Mouse (Mus musculus) thymus, adult 2 months (tissue): ENCODE results near the gene Agk. TPM values are rescaled to one million over a fixed set of nuclear protein-coding genes. Genes with fewer than 3 reads are reported as not detected.

Source experiments
- DNase-seq: peaks from one replicate; pipeline ENCODE4 v3.0.0; 2021
- H3K27ac ChIP-seq: fragments of 200-500 bp; 2 replicates; pipeline ENCODE4 v1.5.1; 2012; ENCODE audit warnings: low read length, control low read depth; ENCODE audit not compliant: control insufficient read depth, insufficient read depth
- H3K27me3 ChIP-seq: fragments of 200-500 bp; 2 replicates; pipeline ENCODE4 v1.6.1; 2012; ENCODE audit warnings: mild to moderate bottlenecking, low read length, moderate library complexity, mixed read lengths; ENCODE audit not compliant: control insufficient read depth, insufficient read depth
- H3K36me3 ChIP-seq: fragments of 200-500 bp; 2 replicates; pipeline ENCODE4 v1.6.1; 2012; ENCODE audit warnings: mild to moderate bottlenecking, low read length, moderate library complexity; ENCODE audit not compliant: control insufficient read depth, insufficient read depth
- H3K4me1 ChIP-seq: fragments of 200-500 bp; replicated peaks from 2 replicates; pipeline ENCODE4 v1.6.1; 2012; ENCODE audit warnings: low read length; ENCODE audit not compliant: control insufficient read depth, insufficient read depth
- H3K4me3 ChIP-seq: fragments of 200-500 bp; 2 replicates; pipeline ENCODE4 v1.5.1; 2012; ENCODE audit warnings: mild to moderate bottlenecking, low read length, control low read depth, moderate library complexity; ENCODE audit not compliant: control insufficient read depth, insufficient read depth
- CTCF ChIP-seq: fragments of 200-500 bp; IDR thresholded peaks from 2 replicates; pipeline ENCODE4 v1.5.1; 2012; ENCODE audit warnings: mild to moderate bottlenecking, control low read depth, low read length, moderate library complexity, borderline replicate concordance; ENCODE audit not compliant: control insufficient read depth, poor library complexity, insufficient read depth; ENCODE audit errors: extremely low read depth
- POLR2A ChIP-seq: fragments of 200-500 bp; IDR thresholded peaks from 2 replicates; pipeline ENCODE4 v1.6.1; 2012; ENCODE audit warnings: mild to moderate bottlenecking, low read length, control low read depth, moderate library complexity; ENCODE audit not compliant: control insufficient read depth, poor library complexity, insufficient read depth; ENCODE audit errors: extremely low read depth
- WGBS: fragments of 180-500 bp; shearing (Covaris S2); methylation state at CpG from one replicate; pipeline ENCODE4 v1.1.7; 2018; 5-methylcytosine and 5-hydroxymethylcytosine counted together
- polyA plus RNA-seq: library from polyadenylated mRNA; depleted of rRNA; stranded (reverse); fragments of >200 nt; gene quantifications from 2 replicates; pipeline ENCODE4 v1.2.3, GENCODE M21; 2012; rRNA removed

The Agk gene
- polyA plus RNA-seq, 1 experiment, result 18.9 TPM

GRCm38 (mm10) chr6:40436047-40436483, 111.1 kb downstream of the Agk start, which contains the start of gene E330009J07Rik:
Gene E330009J07Rik (minus strand): TSS chr6:40436135.
- no peaks in the 10 kb centered on the region for H3K27me3 ChIP-seq
- peaks cover 14% of the 10 kb centered on the region for H3K4me1 ChIP-seq
- H3K36me3 ChIP-seq, result no peaks in the 10 kb centered on the region
- WGBS, result 2% methylated on average over 38 of the region's 38 CpGs
- peak; percentile 86 for DNase-seq
- peak; percentile 42; the same call in 1 of the 2 replicates for TF ChIP-seq CTCF
- peak; percentile 83 for TF ChIP-seq POLR2A
- peak within 1 kb of the TSS; percentile 89 for H3K4me3 ChIP-seq
- no peak within 1 kb of the TSS for H3K27ac ChIP-seq

- Histone ChIP-seq H3K4me3 (no peak within 1 kb of the TSS), H3K27ac (no peak within 1 kb of the TSS), H3K27me3 (no peaks in the 10 kb centered on the region), H3K4me1 (peaks cover 12% of the 10 kb centered on the region), H3K36me3 (no peaks in the 10 kb centered on the region)
- DNase-seq, result no peak
- TF ChIP-seq POLR2A, result no peak
- TF ChIP-seq CTCF, result no peak
- 83% methylated on average over 5 of the region's 5 CpGs for WGBS
Measured at GRCm38 (mm10) chr6:40438936-40439335, 114.0 kb downstream of the Agk start, which contains the start of gene Wee2. Gene Wee2 (plus strand): TSS chr6:40439088.

- DNase-seq, result peak; percentile 35
- peaks cover 10% of the 10 kb centered on the region for H3K4me1 ChIP-seq
- no peak for TF ChIP-seq CTCF
- no peak for TF ChIP-seq POLR2A
- no peaks in the 10 kb centered on the region for H3K27me3 ChIP-seq
- WGBS, result 25% methylated on average over 12 of the region's 12 CpGs
- no peak overlapping the region for H3K4me3 ChIP-seq
- H3K27ac ChIP-seq, result no peak overlapping the region
- H3K36me3 ChIP-seq, result no peaks in the 10 kb centered on the region
Measured at GRCm38 (mm10) chr6:40439731-40440130, 114.8 kb downstream of the Agk start.

GRCm38 (mm10) chr6:40441276-40441675, 116.3 kb downstream of the Agk start:
- Histone ChIP-seq H3K4me1 (peaks cover 2% of the 10 kb centered on the region), H3K27me3 (no peaks in the 10 kb centered on the region), H3K4me3 (no peak overlapping the region), H3K27ac (no peak overlapping the region), H3K36me3 (no peaks in the 10 kb centered on the region)
- no peak for TF ChIP-seq CTCF
- no peak for TF ChIP-seq POLR2A
- no peak for DNase-seq
- WGBS, result 84% methylated on average over 3 of the region's 3 CpGs

- H3K36me3 ChIP-seq, result no peaks in the 10 kb centered on the region
- peak; percentile 31 for DNase-seq
- WGBS, result 50% methylated on average over 3 of the region's 3 CpGs
- no peak overlapping the region for H3K27ac ChIP-seq
- H3K4me3 ChIP-seq, result no peak overlapping the region
- TF ChIP-seq POLR2A, result no peak
- TF ChIP-seq CTCF, result no peak
- no peaks in the 10 kb centered on the region for H3K27me3 ChIP-seq
- H3K4me1 ChIP-seq, result peaks cover 2% of the 10 kb centered on the region
Measured at GRCm38 (mm10) chr6:40441755-40442154, 116.8 kb downstream of the Agk start.

- TF ChIP-seq CTCF (no peak), POLR2A (no peak)
- no peak overlapping the region for H3K4me3 ChIP-seq
- no peaks in the 10 kb centered on the region for H3K27me3 ChIP-seq
- H3K36me3 ChIP-seq, result no peaks in the 10 kb centered on the region
- no peak for DNase-seq
- H3K4me1 ChIP-seq, result peaks cover 2% of the 10 kb centered on the region
- H3K27ac ChIP-seq, result no peak overlapping the region
- 40% methylated on average over 10 of the region's 10 CpGs for WGBS
Measured at GRCm38 (mm10) chr6:40443281-40443928, 118.4 kb downstream of the Agk start.

Other genes with a start within 250 kb of the Agk start
- 14.7 and 16.3 TPM in 2 replicates for gene E330009J07Rik, start 111.0 kb downstream of the Agk start, polyA plus RNA-seq
- 0.04 and 0.28 TPM in 2 replicates for gene Wee2, start 113.9 kb downstream of the Agk start, polyA plus RNA-seq
- gene Ssbp1, start 146.2 kb downstream of the Agk start, polyA plus RNA-seq, result 15.9 and 19.4 TPM in 2 replicates
- gene Tas2r137, start 166.1 kb downstream of the Agk start, polyA plus RNA-seq, result not detected in 2 replicates
- gene Tas2r108, start 168.4 kb downstream of the Agk start, polyA plus RNA-seq, result 0.26 and 0.36 TPM in 2 replicates
- gene Prss37, start 194.3 kb downstream of the Agk start, polyA plus RNA-seq, result not detected in 2 replicates
- not detected in 2 replicates for gene Olfr461, start 229.9 kb downstream of the Agk start, polyA plus RNA-seq
- gene Olfr460, start 244.3 kb downstream of the Agk start, polyA plus RNA-seq, result not detected in 2 replicates